Mouse (Mus musculus): Measurements from ENCODE around the gene Tnfrsf25.

Gene Tnfrsf25

DNA sequence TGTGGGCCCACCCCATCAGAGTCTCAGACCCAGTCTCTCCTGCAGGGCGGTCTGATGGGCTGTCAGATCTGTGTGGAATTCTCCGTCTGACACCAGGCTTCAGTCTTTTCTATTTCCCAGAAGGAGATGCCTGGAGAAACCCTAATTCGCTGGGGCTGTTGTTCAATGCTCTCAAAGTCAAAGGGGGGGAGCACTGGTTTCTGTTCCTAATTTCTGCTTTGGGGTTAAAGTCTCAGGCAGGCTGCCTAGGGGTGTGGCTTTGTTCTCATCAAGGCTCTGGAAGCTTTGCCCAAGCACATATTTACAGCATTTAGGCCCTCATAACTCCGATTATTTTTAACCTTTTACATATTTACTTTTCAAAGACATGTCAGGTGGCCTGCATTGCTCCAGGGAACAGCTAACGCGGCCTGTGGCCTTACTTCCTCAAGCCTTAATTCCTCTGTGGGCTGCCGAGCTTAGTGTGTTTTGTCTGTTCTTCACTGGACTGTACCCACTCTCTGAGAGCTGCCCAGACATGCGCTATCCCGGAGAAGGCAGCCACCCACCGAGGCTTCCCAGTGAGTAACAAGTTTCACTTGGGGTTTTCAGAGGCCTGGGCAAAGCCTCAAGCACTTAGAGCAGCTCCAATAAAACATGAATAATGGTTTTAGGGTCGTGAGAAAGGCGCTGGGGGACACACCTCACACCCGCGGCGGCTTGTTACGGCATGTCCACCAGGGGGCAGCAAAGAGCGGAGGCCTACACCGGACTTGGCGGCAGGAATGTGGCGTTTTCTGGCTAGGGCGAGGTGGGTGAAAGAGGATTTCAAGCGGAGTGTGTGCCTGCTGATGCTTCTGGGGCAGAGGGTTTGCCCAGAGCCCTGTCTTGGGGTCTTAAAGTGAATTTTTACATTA, 49.5 kb downstream of the Tnfrsf25 start:
- 0 out of 2 replicates have a peak, but pooled peaks have one; percentile 15 for ATAC-seq (ENCODE audit: insufficient number of reproducible peaks, low FRiP score, low TSS enrichment)

DNA sequence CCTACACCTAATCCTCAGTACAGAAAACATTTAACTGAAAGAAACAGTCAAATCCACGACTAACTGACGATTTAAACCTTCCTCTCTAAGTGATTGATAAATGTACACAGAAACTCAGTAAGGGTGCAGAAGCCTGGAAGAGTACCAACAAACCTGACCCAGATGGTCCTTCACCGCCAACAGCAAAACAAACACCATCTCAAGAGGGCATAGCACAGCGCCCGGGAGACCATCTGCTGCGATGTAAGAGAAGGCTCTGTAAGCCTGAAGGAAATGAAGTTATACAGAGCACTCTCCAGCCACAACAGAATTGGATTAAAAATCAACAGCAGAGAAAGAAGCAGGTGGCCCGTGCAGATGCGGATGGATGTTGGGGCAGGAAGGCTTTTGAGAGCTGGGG, 52.3 kb downstream of the Tnfrsf25 start:
- ATAC-seq (ENCODE audit: insufficient number of reproducible peaks, low FRiP score, low TSS enrichment) = no peak

- no peak for ATAC-seq (ENCODE audit: insufficient number of reproducible peaks, low FRiP score, low TSS enrichment)
These were observed 53.4 kb downstream of the Tnfrsf25 start for GRCm38 (mm10) chr4:152169103-152169502.

Measured in cerebellum, adult (tissue).